ENCODE assay signal across 28 mouse cellular contexts in the genomic region with DNA sequence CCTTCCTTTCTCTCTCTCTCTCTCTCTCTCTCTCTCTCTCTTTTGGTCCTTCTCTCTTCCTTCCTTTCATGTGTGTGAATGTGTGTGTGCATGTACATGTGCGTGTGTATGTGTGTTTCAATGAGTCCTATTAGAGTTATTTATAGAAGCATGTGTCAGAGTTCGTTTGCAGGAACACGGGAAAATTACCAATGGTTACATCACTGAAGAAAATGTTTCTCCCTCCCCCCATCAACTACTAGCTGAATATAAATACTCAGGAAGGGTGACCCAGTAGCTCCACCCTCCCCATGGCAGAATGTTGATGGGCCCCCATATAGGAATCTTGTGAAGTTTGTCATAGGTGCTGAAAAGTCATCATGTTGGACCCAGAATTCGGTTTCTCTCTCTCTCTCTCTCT. TPM values are rescaled to one million over a fixed set of nuclear protein-coding genes. Genes with fewer than 3 reads are reported as not detected.
DNase-seq lines count a peak whose midpoint lies in the region; TF ChIP-seq lines count a peak whose summit lies in the region.
"Had no signal": no experiment of that assay in that cellular context is flagged by ENCODE, and none has a peak within 500 bp of the region (broad histone marks: within the 10 kb centered on the region; RNA-seq: fewer than 3 reads in every experiment).

No protein-coding gene starts in this region.

- no peak overlapping the region for H3K4me3 ChIP-seq in myocyte
- no peak overlapping the region for H3K4me3 ChIP-seq in left cerebral cortex, adult 2 months
- H3K4me3 ChIP-seq: embryonic facial prominence, embryonic 13.5 days; embryonic facial prominence, embryonic 15.5 days; forebrain, embryonic 13.5 days; forebrain, embryonic 15.5 days had no signal

- intact Hi-C loops in left cerebral cortex, adult 2 months (cut with DNase I) = no loop called here

- H3ac ChIP-seq in myocyte (ENCODE audit: control insufficient read depth, insufficient read length) = no peak overlapping the region

- no peak overlapping the region for H3K27ac ChIP-seq in left cerebral cortex, adult 2 months
- H3K27ac ChIP-seq: embryonic facial prominence, embryonic 13.5 days; embryonic facial prominence, embryonic 15.5 days; forebrain, embryonic 13.5 days; forebrain, embryonic 15.5 days had no signal

- TF ChIP-seq POLR2A in myocyte (IDR thresholded peaks at IDR 0.05; ENCODE audit: insufficient read length, low read depth) = no peak

- no peak for TF ChIP-seq CTCF in left cerebral cortex, adult 2 months (IDR thresholded peaks at IDR 0.05)

- H3K79me2 ChIP-seq in myocyte (ENCODE audit: control insufficient read depth, insufficient read depth) = no peaks in the 10 kb centered on the region

- DNase-seq in MN1 (ENCODE audit: low spot score) = peak; percentile 36
- DNase-seq in NIH3T3 (ENCODE audit: low read depth) = peak; percentile 65
- no peak for DNase-seq in right cerebral cortex, adult 2 months (ENCODE audit: low spot score in 2 of 2)
- DNase-seq in left cerebral cortex, adult 2 months (ENCODE audit: extremely low spot score in 1 of 2, low spot score in 2 of 2) = no peak
- DNase-seq: adrenal gland, adult 2 months; adrenal gland, postnatal 10 days; adrenal gland, postnatal 25 days; cerebellum, adult 11 months; cerebellum, adult 18-20 months; cerebellum, adult 8-10 months; cerebellum, adult 9-11 months; cerebellum, postnatal 14 days; cerebellum, postnatal 36 days; embryo, embryonic 11 days; forebrain, postnatal 0 days had no signal

- H3K36me3 ChIP-seq in myocyte (ENCODE audit: control insufficient read depth, insufficient read depth) = no peaks in the 10 kb centered on the region
- H3K36me3 ChIP-seq: embryonic facial prominence, embryonic 13.5 days; embryonic facial prominence, embryonic 15.5 days; forebrain, embryonic 15.5 days had no signal

- H3K4me2 ChIP-seq in myocyte (ENCODE audit: low read depth) = no peak overlapping the region
- H3K4me2 ChIP-seq: embryonic facial prominence, embryonic 13.5 days; embryonic facial prominence, embryonic 15.5 days; forebrain, embryonic 13.5 days; forebrain, embryonic 15.5 days had no signal

- no peaks in the 10 kb centered on the region for H3K27me3 ChIP-seq in myocyte (ENCODE audit: control insufficient read depth, insufficient read depth, insufficient read length)
- H3K27me3 ChIP-seq: embryonic facial prominence, embryonic 13.5 days; embryonic facial prominence, embryonic 15.5 days; forebrain, embryonic 13.5 days; forebrain, embryonic 15.5 days had no signal

TF ChIP-seq in myocyte, 11 proteins besides CTCF, POLR2A, EP300 and RAD21:
- TF ChIP-seq E2F4 (IDR thresholded peaks at IDR 0.05; ENCODE audit: insufficient read depth) (no peak), REST (IDR thresholded peaks at IDR 0.05; ENCODE audit: insufficient read depth, insufficient read length) (no peak), MYOD1 (IDR thresholded peaks at IDR 0.05; ENCODE audit: control insufficient read depth in 1 of 3, insufficient read length in 2 of 3, low read depth in 2 of 3) (no peak), MYOG (IDR thresholded peaks at IDR 0.05; ENCODE audit: control insufficient read depth in 1 of 3, insufficient read depth in 1 of 3, insufficient read length in 2 of 3, low read depth in 2 of 3) (no peak), TCF12 (IDR thresholded peaks at IDR 0.05; ENCODE audit: insufficient read depth, poor library complexity, severe bottlenecking) (no peak), MAX (IDR thresholded peaks at IDR 0.05; ENCODE audit: low read depth) (no peak), CEBPB (IDR thresholded peaks at IDR 0.05; ENCODE audit: insufficient read depth, poor library complexity, severe bottlenecking) (peak; percentile 83)

RNA-seq across cellular contexts. Expression of a gene that starts 1.5 kb away (rescaled TPM):
- not detected for polyA plus RNA-seq in myocyte (2012; fragmentation: generic; extraction: Trizol)
- total RNA-seq in left cerebral cortex, adult 2 months (2021) = not detected
- total RNA-seq: adrenal gland, adult 2 months; adrenal gland, postnatal 10 days; adrenal gland, postnatal 25 days; adrenal gland, postnatal 4 days; common myeloid progenitor, adult 5-6 weeks; ES-E14; forebrain, postnatal 0 days; MEL had no signal
- polyA plus RNA-seq: adrenal gland, adult 2 months; brain, embryonic 14.5 days; C2C12; embryonic facial prominence, embryonic 11.5 days; embryonic facial prominence, embryonic 13.5 days; embryonic facial prominence, embryonic 15.5 days; forebrain, embryonic 11.5 days; forebrain, embryonic 13.5 days; forebrain, embryonic 15.5 days; forebrain, postnatal 0 days had no signal

RNA-seq across cellular contexts. Expression of a gene that starts 15.2 kb away (rescaled TPM):
- 0.26 TPM for polyA plus RNA-seq in myocyte (2012; fragmentation: generic; extraction: Trizol)
- not detected for total RNA-seq in left cerebral cortex, adult 2 months (2021)
- total RNA-seq: adrenal gland, adult 2 months; adrenal gland, postnatal 10 days; adrenal gland, postnatal 25 days; adrenal gland, postnatal 4 days; common myeloid progenitor, adult 5-6 weeks; ES-E14; forebrain, postnatal 0 days; MEL had no signal
- polyA plus RNA-seq: adrenal gland, adult 2 months; brain, embryonic 14.5 days; embryonic facial prominence, embryonic 11.5 days; embryonic facial prominence, embryonic 13.5 days; embryonic facial prominence, embryonic 15.5 days; forebrain, embryonic 11.5 days; forebrain, embryonic 13.5 days; forebrain, embryonic 15.5 days; forebrain, postnatal 0 days had no signal

RNA-seq across cellular contexts. Expression of a gene that starts 28.8 kb away (rescaled TPM):
- 0.13 TPM for polyA plus RNA-seq in myocyte (2012; fragmentation: generic; extraction: Trizol)
- not detected for total RNA-seq in left cerebral cortex, adult 2 months (2021)
- total RNA-seq: adrenal gland, adult 2 months; adrenal gland, postnatal 10 days; adrenal gland, postnatal 25 days; adrenal gland, postnatal 4 days; common myeloid progenitor, adult 5-6 weeks; ES-E14; forebrain, postnatal 0 days; MEL had no signal
- polyA plus RNA-seq: adrenal gland, adult 2 months; brain, embryonic 14.5 days; C2C12; embryonic facial prominence, embryonic 11.5 days; embryonic facial prominence, embryonic 13.5 days; embryonic facial prominence, embryonic 15.5 days; forebrain, embryonic 11.5 days; forebrain, embryonic 13.5 days; forebrain, embryonic 15.5 days; forebrain, postnatal 0 days had no signal

RNA-seq across cellular contexts. Expression of a gene that starts 33.7 kb away (rescaled TPM):
- 0.40 TPM for polyA plus RNA-seq in myocyte (2012; fragmentation: generic; extraction: Trizol)
- total RNA-seq in left cerebral cortex, adult 2 months (2021) = not detected
- total RNA-seq: common myeloid progenitor, adult 5-6 weeks; MEL had no signal
- polyA plus RNA-seq: brain, embryonic 14.5 days; embryonic facial prominence, embryonic 11.5 days; embryonic facial prominence, embryonic 13.5 days; embryonic facial prominence, embryonic 15.5 days; forebrain, embryonic 11.5 days; forebrain, embryonic 13.5 days had no signal

RNA-seq across cellular contexts. Expression of a gene that starts 36.7 kb away (rescaled TPM):
- not detected for polyA plus RNA-seq in myocyte (2012; fragmentation: generic; extraction: Trizol)
- not detected for total RNA-seq in left cerebral cortex, adult 2 months (2021)
- total RNA-seq: adrenal gland, adult 2 months; adrenal gland, postnatal 10 days; adrenal gland, postnatal 25 days; adrenal gland, postnatal 4 days; common myeloid progenitor, adult 5-6 weeks; forebrain, postnatal 0 days; MEL had no signal
- polyA plus RNA-seq: adrenal gland, adult 2 months; brain, embryonic 14.5 days; C2C12; embryonic facial prominence, embryonic 11.5 days; embryonic facial prominence, embryonic 13.5 days; embryonic facial prominence, embryonic 15.5 days; forebrain, embryonic 11.5 days; forebrain, embryonic 13.5 days; forebrain, embryonic 15.5 days; forebrain, postnatal 0 days had no signal

Comparison
In these comparisons a context has a peak if more than half of its experiments do, and no peak if none do; other contexts are left out.
1. DNase-seq: peak in MN1 (single experiment) and NIH3T3 (single experiment); none in right cerebral cortex, adult 2 months (0 of 2) and left cerebral cortex, adult 2 months (0 of 2).